Mouse (Mus musculus): Measurements from ENCODE around the gene Adh1.

Adh1 gene

GRCm38 (mm10) chr3:138291529-138292117, 30.8 kb downstream of the Adh1 start:
- no peak for DNase-seq

GRCm38 (mm10) chr3:138293298-138293895, 32.6 kb downstream of the Adh1 start:
- DNase-seq = no peak

GRCm38 (mm10) chr3:138300130-138300529, 39.3 kb downstream of the Adh1 start:
- no peak for DNase-seq

GRCm38 (mm10) chr3:138302676-138303075, 41.9 kb downstream of the Adh1 start:
- DNase-seq = no peak

GRCm38 (mm10) chr3:138303771-138304488, 43.1 kb downstream of the Adh1 start:
- DNase-seq = no peak

GRCm38 (mm10) chr3:138304489-138304871, 43.7 kb downstream of the Adh1 start:
- no peak for DNase-seq

GRCm38 (mm10) chr3:138305486-138306289, 44.9 kb downstream of the Adh1 start:
- DNase-seq = no peak

GRCm38 (mm10) chr3:138306290-138306683, 45.5 kb downstream of the Adh1 start:
- DNase-seq = no peak

- DNase-seq = no peak
Measured at GRCm38 (mm10) chr3:138309910-138310309, 49.1 kb downstream of the Adh1 start.

- peak in 1 of 2 experiments; percentile 58 for DNase-seq
Measured at GRCm38 (mm10) chr3:138311015-138311414, 50.2 kb downstream of the Adh1 start.

GRCm38 (mm10) chr3:138312965-138313364, 52.2 kb downstream of the Adh1 start, which contains the start of gene Adh6a:
Adh6a (plus strand) TSS chr3:138313286.
- no peak for DNase-seq

GRCm38 (mm10) chr3:138316908-138317472, 56.2 kb downstream of the Adh1 start:
- no peak for DNase-seq

GRCm38 (mm10) chr3:138325001-138325400, 64.2 kb downstream of the Adh1 start:
- DNase-seq = no peak

GRCm38 (mm10) chr3:138325466-138325865, 64.7 kb downstream of the Adh1 start:
- no peak for DNase-seq

- DNase-seq = no peak
Measured at GRCm38 (mm10) chr3:138333910-138334309, 73.1 kb downstream of the Adh1 start.

GRCm38 (mm10) chr3:138334320-138334719, 73.5 kb downstream of the Adh1 start:
- no peak for DNase-seq

GRCm38 (mm10) chr3:138335566-138335965, 74.8 kb downstream of the Adh1 start:
- no peak for DNase-seq

GRCm38 (mm10) chr3:138336104-138336754, 75.4 kb downstream of the Adh1 start:
- DNase-seq = peak in 1 of 2 experiments; percentile 29

Data from kidney, postnatal 36 days (tissue).